Mouse (Mus musculus): ENCODE measurements around the gene Dync1li1.

DNA sequence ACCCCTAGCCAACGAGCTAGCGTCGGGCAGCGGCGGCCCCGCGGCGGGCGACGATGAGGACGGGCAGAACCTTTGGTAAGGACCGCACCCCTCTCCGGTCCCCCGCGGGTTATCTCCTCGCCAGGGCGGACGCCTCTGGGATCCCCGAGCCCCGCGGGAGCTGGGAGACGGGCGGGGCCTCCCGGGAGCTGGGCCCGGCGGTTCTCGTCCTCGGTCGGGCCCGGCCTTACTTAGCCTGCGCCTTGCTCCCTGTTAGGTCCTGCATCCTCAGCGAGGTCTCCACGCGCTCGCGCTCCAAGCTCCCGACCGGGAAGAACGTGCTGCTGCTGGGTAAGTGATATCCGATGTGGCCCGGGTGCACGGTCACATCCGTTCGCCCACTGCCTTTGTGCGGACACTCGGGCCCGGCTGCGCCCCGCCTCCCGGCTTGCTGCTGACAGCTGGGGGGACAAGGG lies 390 bp downstream of the Dync1li1 start:
- TF ChIP-seq GATA1 (IDR thresholded peaks at IDR 0.05; ENCODE audit: low read length) = no peak
- TF ChIP-seq TAL1 (IDR thresholded peaks at IDR 0.05; ENCODE audit: low read length) = no peak

All from erythroblast, embryonic 14.5 days (primary cell).